Mouse (Mus musculus): Measurements from ENCODE around the gene Pkn1. TPM values are rescaled to one million over a fixed set of nuclear protein-coding genes. Genes with fewer than 3 reads are reported as not detected.

The Pkn1 gene
- polyA plus RNA-seq, 1 experiment: 60.8 TPM

GRCm38 (mm10) chr8:83672936-83673335 lies 26.0 kb downstream of the Pkn1 start:
- no peak overlapping the region for H3K27ac ChIP-seq (ENCODE audit: insufficient read depth, low read length)
- H3K4me3 ChIP-seq (ENCODE audit: insufficient read depth, low read length): no peak overlapping the region
- TF ChIP-seq POLR2A (IDR thresholded peaks at IDR 0.05; ENCODE audit: extremely low read depth, insufficient read depth, low read length) (no peak), CTCF (IDR thresholded peaks at IDR 0.05; ENCODE audit: extremely low read depth, insufficient read depth, low read length) (no peak)
- peaks cover 7% of the 10 kb centered on the region for H3K4me1 ChIP-seq (ENCODE audit: control insufficient read depth, insufficient read depth, low read length)

- no peak overlapping the region for H3K4me3 ChIP-seq (ENCODE audit: insufficient read depth, low read length)
- peaks cover 7% of the 10 kb centered on the region for H3K4me1 ChIP-seq (ENCODE audit: control insufficient read depth, insufficient read depth, low read length)
- no peak overlapping the region for H3K27ac ChIP-seq (ENCODE audit: insufficient read depth, low read length)
- TF ChIP-seq POLR2A (IDR thresholded peaks at IDR 0.05; ENCODE audit: extremely low read depth, insufficient read depth, low read length): no peak
- no peak for TF ChIP-seq CTCF (IDR thresholded peaks at IDR 0.05; ENCODE audit: extremely low read depth, insufficient read depth, low read length)
Measured at GRCm38 (mm10) chr8:83669013-83669412, 30.0 kb downstream of the Pkn1 start.

GRCm38 (mm10) chr8:83668010-83668916 lies 30.7 kb downstream of the Pkn1 start:
- TF ChIP-seq CTCF (IDR thresholded peaks at IDR 0.05; ENCODE audit: extremely low read depth, insufficient read depth, low read length) (peak; percentile 57), POLR2A (IDR thresholded peaks at IDR 0.05; ENCODE audit: extremely low read depth, insufficient read depth, low read length) (0 out of 2 replicates have a peak, but pooled peaks have one; percentile 14)
- Histone ChIP-seq H3K27ac (ENCODE audit: insufficient read depth, low read length) (no peak overlapping the region), H3K4me3 (ENCODE audit: insufficient read depth, low read length) (no peak overlapping the region; the same call in 1 of the 2 replicates), H3K4me1 (ENCODE audit: control insufficient read depth, insufficient read depth, low read length) (peaks cover 7% of the 10 kb centered on the region)

GRCm38 (mm10) chr8:83667526-83667925 lies 31.5 kb downstream of the Pkn1 start:
- TF ChIP-seq POLR2A (IDR thresholded peaks at IDR 0.05; ENCODE audit: extremely low read depth, insufficient read depth, low read length) (no peak), CTCF (IDR thresholded peaks at IDR 0.05; ENCODE audit: extremely low read depth, insufficient read depth, low read length) (no peak)
- Histone ChIP-seq H3K27ac (ENCODE audit: insufficient read depth, low read length) (no peak overlapping the region), H3K4me1 (ENCODE audit: control insufficient read depth, insufficient read depth, low read length) (peaks cover 7% of the 10 kb centered on the region), H3K4me3 (ENCODE audit: insufficient read depth, low read length) (no peak overlapping the region)

- Histone ChIP-seq H3K4me1 (ENCODE audit: control insufficient read depth, insufficient read depth, low read length) (peaks cover 7% of the 10 kb centered on the region), H3K4me3 (ENCODE audit: insufficient read depth, low read length) (no peak overlapping the region), H3K27ac (ENCODE audit: insufficient read depth, low read length) (no peak overlapping the region; the same call in 1 of the 2 replicates)
- TF ChIP-seq POLR2A (IDR thresholded peaks at IDR 0.05; ENCODE audit: extremely low read depth, insufficient read depth, low read length) (no peak), CTCF (IDR thresholded peaks at IDR 0.05; ENCODE audit: extremely low read depth, insufficient read depth, low read length) (no peak)
Measured at GRCm38 (mm10) chr8:83666866-83667234, 32.1 kb downstream of the Pkn1 start.

GRCm38 (mm10) chr8:83665969-83666865 lies 32.8 kb downstream of the Pkn1 start, which contains the start of gene Ptger1:
Gene Ptger1 (plus strand): TSS chr8:83666678.
- Histone ChIP-seq H3K4me1 (ENCODE audit: control insufficient read depth, insufficient read depth, low read length) (peaks cover 7% of the 10 kb centered on the region), H3K27ac (ENCODE audit: insufficient read depth, low read length) (peak within 1 kb of the TSS; percentile 2), H3K4me3 (ENCODE audit: insufficient read depth, low read length) (no peak within 1 kb of the TSS)
- TF ChIP-seq CTCF (IDR thresholded peaks at IDR 0.05; ENCODE audit: extremely low read depth, insufficient read depth, low read length): no peak
- 0 out of 2 replicates have a peak, but pooled peaks have one; percentile 9 for TF ChIP-seq POLR2A (IDR thresholded peaks at IDR 0.05; ENCODE audit: extremely low read depth, insufficient read depth, low read length)

- Histone ChIP-seq H3K4me1 (ENCODE audit: control insufficient read depth, insufficient read depth, low read length) (peaks cover 13% of the 10 kb centered on the region), H3K4me3 (ENCODE audit: insufficient read depth, low read length) (no peak overlapping the region), H3K27ac (ENCODE audit: insufficient read depth, low read length) (no peak overlapping the region)
- TF ChIP-seq CTCF (IDR thresholded peaks at IDR 0.05; ENCODE audit: extremely low read depth, insufficient read depth, low read length) (no peak), POLR2A (IDR thresholded peaks at IDR 0.05; ENCODE audit: extremely low read depth, insufficient read depth, low read length) (no peak)
Measured at GRCm38 (mm10) chr8:83664931-83665625, 33.9 kb downstream of the Pkn1 start.

GRCm38 (mm10) chr8:83664096-83664495 lies 34.9 kb downstream of the Pkn1 start:
- Histone ChIP-seq H3K4me3 (ENCODE audit: insufficient read depth, low read length) (no peak overlapping the region), H3K4me1 (ENCODE audit: control insufficient read depth, insufficient read depth, low read length) (peaks cover 15% of the 10 kb centered on the region), H3K27ac (ENCODE audit: insufficient read depth, low read length) (no peak overlapping the region)
- no peak for TF ChIP-seq POLR2A (IDR thresholded peaks at IDR 0.05; ENCODE audit: extremely low read depth, insufficient read depth, low read length)

GRCm38 (mm10) chr8:83662421-83662826 lies 36.6 kb downstream of the Pkn1 start:
- no peak for TF ChIP-seq POLR2A (IDR thresholded peaks at IDR 0.05; ENCODE audit: extremely low read depth, insufficient read depth, low read length)
- peak; percentile 72 for TF ChIP-seq CTCF (IDR thresholded peaks at IDR 0.05; ENCODE audit: extremely low read depth, insufficient read depth, low read length)
- no peak overlapping the region for H3K27ac ChIP-seq (ENCODE audit: insufficient read depth, low read length)
- H3K4me3 ChIP-seq (ENCODE audit: insufficient read depth, low read length): no peak overlapping the region
- peaks cover 15% of the 10 kb centered on the region for H3K4me1 ChIP-seq (ENCODE audit: control insufficient read depth, insufficient read depth, low read length)

Data from cortical plate, adult 2 months (tissue).